Mouse (Mus musculus) naive thymus-derived CD4-positive, alpha-beta T cell, adult 2 months (primary cell): ENCODE measurements around the gene Gng13.

Experiments used
- DNase-seq: peaks from one replicate; pipeline ENCODE4 v3.0.0-alpha.2; 2011; ENCODE audit warnings: low read depth

Gene Gng13

DNA sequence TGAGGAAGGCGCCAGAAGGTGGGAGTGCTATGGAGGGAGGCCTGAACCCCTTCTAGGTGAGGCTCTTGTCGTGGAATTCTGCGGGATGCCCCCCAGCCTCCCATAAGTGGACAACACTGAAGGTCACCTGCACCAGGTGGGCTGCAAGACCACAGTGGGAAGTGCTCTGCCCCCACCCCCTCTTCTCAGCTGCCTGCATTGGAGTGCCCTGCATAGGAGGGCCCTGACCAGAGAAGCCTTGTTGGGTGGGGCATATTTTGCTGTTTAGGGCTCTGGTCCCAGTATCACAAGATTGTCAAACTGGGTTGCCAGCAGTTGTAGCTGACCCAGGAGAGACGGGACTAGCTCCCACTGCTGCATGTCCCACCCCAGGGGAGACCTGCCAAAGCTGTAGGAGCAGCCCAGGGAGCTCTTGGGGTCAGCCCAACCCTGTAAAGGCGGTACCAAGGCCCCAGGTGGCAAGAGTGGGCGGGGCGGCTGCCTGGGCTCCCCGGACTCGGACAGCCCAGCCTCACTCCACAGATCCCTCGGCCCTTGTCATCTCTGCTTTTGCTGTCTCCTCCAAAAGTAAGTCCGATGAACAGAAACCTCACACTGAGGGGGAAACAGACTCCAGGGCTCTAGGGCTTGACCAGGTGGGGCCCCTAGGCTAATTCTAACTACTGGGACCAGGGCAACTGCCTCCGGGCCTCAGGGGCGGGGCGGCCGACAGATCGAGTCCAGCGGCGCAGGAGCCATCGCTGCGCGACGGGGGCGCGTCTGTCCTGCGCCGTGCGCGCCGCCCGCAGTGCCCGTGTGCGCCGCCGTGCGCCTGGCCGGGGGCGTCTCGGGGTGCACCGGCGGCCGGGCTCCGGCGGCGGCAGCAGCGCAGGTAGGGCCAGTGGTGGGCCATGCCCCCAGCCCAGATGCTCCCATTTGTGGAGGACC lies at the start of gene Gng13:
Gene Gng13, plus strand, starts transcription at position 461 of the 927 bp plus-strand sequence.
- DNase-seq, result no peak

DNA sequence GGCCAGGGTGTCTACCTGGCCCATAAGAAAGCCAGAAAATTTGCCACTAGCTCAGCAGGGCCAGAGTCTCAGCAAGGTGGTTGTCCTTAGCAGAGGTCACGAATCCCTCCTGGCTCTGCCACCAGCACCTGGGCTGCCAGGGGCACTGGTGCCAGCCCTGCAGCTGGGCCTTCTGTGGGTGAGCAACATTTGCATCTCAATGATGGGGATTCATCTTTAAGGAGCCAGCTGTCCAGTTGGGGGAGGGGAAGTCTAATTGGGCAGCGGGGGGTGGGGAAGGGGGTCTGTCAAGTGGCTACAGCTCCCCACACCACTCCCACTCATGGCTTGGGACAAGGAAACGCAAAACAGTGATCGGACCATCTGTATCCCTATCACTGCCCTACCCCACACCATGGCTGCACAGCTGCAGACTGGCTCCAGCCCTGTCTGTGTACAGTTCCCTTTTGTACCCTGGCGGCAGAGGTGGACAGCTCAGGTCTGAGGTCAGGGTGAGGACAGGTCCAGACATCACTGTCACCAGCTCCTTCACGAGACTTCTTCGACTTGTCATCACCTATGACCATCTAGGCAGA lies 48.4 kb upstream of the Gng13 start:
- no peak for DNase-seq

- DNase-seq, result no peak
Observed at GRCm38 (mm10) chr17:25672982-25673381, 44.0 kb upstream of the Gng13 start.

- no peak for DNase-seq
Observed at GRCm38 (mm10) chr17:25677969-25678368, 39.0 kb upstream of the Gng13 start.

DNA sequence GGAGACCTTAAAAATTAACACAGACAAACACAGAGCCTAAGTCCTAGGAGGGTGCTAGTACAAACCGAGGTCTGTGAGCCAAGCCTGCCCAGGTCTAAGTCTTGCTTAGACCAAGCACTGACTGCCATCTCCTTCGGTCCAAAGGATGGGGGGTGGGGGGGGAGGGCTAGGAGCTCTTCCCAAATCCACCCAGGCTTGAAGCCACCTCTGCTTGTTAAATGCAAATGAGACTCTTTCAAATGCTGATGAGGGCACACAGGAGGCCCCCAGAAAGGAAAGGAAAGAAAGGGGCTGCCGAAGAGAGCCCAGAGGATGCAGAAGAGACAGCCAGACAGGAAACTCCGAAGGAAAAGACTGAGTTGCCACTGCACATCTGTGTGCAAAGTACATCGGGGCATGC lies 37.2 kb upstream of the Gng13 start:
- DNase-seq, result no peak

DNA sequence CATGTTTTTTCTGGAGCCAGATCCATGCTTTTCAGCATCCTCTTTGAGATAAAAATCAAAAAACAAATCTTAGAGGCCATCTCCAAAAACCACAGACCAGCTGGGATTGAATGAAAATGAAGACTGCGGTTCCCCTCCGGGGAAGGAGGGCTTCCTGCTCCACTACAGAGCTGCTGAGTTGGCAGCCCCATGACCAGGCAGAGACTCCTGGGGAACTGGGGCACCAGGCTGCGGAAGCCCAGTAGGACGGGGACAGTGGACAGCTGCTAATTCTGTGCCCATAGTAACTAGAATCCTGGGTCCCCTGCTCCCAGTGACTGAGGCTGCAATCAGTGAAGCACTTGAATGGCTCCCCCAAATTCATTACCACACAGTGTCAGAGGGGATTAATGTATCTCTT lies 35.3 kb upstream of the Gng13 start:
- DNase-seq, result no peak

- no peak for DNase-seq
Observed at GRCm38 (mm10) chr17:25686323-25686722, 30.6 kb upstream of the Gng13 start.

- DNase-seq, result no peak
Observed at GRCm38 (mm10) chr17:25688922-25689321, 28.0 kb upstream of the Gng13 start.

GRCm38 (mm10) chr17:25696263-25696662 lies 20.7 kb upstream of the Gng13 start:
- DNase-seq, result no peak

GRCm38 (mm10) chr17:25698446-25698845 lies 18.5 kb upstream of the Gng13 start:
- peak; percentile 82 for DNase-seq

GRCm38 (mm10) chr17:25700863-25701496 lies 16.0 kb upstream of the Gng13 start:
- no peak for DNase-seq

DNA sequence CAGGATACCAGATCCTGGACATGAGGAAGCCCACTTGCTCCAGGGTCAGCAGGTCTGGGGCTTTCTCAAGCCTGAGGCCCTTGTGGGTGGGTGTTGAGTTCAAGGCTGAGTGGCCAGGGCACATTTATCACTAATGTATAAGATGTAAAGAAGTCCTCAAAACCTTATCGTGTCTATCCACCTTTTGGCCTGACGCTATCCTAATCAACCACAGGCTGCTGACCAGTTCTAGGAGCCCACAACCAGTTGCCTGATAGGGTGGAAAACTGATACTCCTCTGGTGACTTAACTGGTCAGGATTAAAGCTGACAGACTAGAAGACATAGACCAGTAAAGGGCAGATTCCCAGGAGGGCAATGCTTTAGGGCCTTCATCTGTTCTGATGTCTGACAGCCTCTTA lies 7.0 kb upstream of the Gng13 start:
- no peak for DNase-seq

- no peak for DNase-seq
Observed at GRCm38 (mm10) chr17:25711136-25711535, 5.8 kb upstream of the Gng13 start.

- no peak for DNase-seq
Observed at GRCm38 (mm10) chr17:25715627-25716026, 1.3 kb upstream of the Gng13 start.

DNA sequence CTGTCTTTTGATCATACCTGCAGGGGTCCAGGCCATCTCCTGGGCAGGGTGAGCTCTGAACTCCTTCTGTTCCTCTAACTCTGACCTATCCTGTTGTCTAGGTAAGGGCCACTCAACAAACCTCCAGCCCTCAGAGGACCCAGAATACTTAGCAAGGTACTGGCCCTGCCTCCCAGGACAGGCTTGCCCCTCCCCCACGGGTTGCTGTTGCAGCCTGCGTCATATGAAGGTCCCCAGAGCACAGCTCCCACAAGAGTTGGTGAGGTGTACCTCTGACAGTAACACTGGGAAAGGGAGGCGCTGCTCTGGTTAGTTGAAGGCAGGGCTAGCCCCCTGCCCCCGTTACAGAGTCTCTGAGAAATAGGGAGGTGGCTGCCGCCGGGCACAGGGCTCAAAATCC lies 841 bp upstream of the Gng13 start:
- no peak for DNase-seq

DNA sequence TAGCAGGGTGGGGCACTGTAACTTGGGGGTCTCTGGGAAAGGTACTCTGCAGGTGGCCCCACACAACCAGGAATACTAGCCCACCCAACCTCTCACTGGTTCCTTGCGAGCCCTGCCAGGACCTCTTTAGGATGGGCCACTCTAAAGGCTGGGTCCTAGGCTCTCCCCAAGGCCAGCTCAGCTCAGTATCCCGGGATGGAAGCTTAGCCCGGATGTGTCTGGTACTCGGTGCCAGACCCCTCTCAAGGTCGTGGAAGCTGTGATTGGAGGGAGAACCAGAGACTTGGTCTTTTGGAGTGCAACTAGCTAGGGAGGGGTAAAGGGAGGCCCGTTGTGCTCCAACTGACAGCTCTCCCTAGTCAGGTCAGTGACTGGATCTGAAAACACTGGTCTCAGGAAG lies 720 bp downstream of the Gng13 start:
- no peak for DNase-seq

DNA sequence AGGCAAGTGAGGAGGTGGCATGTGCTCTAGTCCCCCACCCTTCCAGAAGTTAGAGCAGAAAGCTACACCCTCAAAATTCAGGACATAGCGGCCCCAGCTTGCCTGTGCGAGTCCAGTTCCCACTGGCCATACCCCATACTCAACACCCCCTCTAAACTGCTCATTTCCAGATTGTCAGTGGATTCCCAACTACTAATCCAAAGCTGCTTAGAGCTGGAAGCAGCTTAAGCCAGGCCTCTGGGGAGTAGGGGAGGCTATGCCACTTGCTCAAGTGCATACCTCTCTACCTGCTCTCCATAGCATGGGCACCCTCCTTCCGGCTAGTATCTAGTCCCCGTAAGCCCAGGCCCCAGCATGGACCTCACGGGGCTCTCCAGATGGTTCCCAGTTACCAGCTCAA lies 4.5 kb downstream of the Gng13 start:
- DNase-seq, result no peak

- DNase-seq, result no peak
Observed at GRCm38 (mm10) chr17:25723470-25723869, 6.5 kb downstream of the Gng13 start.

DNA sequence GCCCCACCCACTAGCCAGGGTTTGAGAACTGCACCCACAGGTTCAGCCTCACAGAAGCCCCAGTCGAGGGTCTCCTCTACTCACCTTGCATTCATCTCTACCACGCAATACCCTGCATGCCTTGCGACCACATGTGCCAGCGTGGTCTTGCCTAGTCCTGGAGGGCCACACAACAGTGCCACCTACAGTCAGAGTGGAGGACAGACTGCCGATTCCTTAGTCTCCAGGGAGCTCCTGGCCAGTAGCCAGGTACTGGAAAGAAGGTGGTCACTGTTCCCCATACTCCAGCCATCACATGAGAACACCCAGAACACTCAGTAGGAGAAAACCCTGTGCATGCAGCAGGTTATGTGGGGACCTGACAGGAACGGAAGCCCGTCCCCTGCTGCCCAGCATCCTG lies 6.9 kb downstream of the Gng13 start:
- DNase-seq, result no peak

DNA sequence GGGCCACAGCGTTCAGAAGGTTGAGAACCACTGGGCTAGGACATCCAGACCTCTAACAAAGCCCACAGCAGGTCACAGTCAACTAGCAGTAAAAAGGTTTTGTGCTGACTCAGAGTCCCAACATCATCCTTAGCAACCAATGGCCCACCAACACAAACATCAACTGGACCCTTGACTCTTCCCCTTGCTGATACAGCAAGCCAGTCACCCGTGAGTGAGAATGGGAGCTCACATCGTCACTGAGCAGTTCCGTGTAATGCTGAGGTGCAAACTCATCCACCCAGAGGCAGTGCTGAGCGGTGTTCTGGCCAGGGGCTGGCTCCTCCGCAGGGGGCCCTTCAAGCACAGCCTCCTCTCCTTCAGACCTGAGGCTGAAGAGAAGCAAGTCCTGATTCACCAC lies 8.3 kb downstream of the Gng13 start:
- DNase-seq, result no peak

DNA sequence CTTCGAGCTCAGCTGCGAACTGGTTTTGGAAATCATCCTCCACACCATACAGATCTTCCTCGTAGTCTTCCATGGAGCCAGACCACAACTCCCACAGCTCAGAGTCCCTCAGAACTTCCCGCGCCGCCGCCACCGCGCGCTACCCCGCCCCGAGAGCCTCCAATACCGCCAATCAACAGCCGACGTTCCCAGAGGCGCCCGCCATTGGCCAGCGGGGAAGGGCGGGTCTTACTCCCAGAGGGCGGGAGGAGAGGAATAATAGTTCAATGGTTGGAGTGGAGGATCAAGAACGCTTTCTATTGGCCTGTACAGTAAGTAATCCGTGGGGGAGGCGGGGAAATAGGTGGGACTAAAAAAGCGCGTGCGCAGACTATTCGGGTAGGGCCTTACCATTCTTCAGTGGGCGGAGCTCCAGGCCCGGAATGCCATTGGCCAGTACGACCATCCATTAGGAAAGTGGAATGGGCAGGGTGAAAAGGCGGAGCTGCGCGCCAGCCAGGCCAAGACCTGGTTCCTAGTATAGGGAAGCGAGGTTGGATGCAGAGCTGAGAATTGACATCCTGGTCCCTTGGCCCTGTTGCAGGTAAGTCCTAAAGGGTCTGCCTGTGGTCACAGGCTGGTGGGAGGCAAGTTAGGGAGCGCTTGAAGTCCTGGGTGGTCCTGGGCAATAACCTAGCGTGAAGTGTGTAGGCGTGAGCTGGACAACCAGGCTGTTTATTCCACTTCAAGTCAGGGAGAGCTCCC lies 10.5 kb downstream of the Gng13 start, which contains the start of the genes Chtf18 and Rpusd1:
Gene Chtf18, minus strand, starts transcription at position 155 of the 744 bp plus-strand sequence.
Gene Rpusd1, plus strand, starts transcription at position 406 of the 744 bp plus-strand sequence.
- DNase-seq, result peak; percentile 98

DNA sequence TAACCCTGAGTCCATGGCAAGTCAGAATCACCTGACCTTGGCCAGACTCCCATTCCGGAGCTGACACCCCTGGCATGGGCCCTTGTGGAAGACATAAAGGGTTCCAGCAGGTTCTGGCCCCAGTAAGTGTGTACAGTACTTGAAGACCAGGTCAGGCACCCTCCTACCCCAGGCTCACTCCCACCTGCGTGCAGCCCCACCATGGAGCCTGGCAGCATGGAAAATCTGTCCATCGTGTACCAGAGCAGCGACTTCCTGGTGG lies 11.0 kb downstream of the Gng13 start:
- DNase-seq, result no peak
